Mouse (Mus musculus) heart, adult 8-10 months (tissue): ENCODE results near the gene Ap1s1. TPM values are rescaled to one million over a fixed set of nuclear protein-coding genes. Genes with fewer than 3 reads are reported as not detected.

ENCODE experiments used
- DNase-seq: peaks from one replicate; pipeline ENCODE4 v3.0.0; 2022; ENCODE audit warnings: low spot score
- total RNA-seq, 4 experiments: library from RNA; stranded (reverse); gene quantifications; 2 replicates each; pipeline ENCODE4 v1.2.4; 2022

Gene Ap1s1
- 10 to 100 TPM; 30.2 to 40.5 (median 38.2) TPM for total RNA-seq

- peak; percentile 97 for DNase-seq
Measured at GRCm38 (mm10) chr5:137045402-137046323, at the start of gene Ap1s1. Gene Ap1s1 (minus strand): TSS chr5:137046135.

GRCm38 (mm10) chr5:137095135-137095534 is 49.2 kb upstream of the Ap1s1 start:
- no peak for DNase-seq

- DNase-seq, result peak; percentile 64
Measured at GRCm38 (mm10) chr5:137093720-137094119, 47.8 kb upstream of the Ap1s1 start.

- no peak for DNase-seq
Measured at GRCm38 (mm10) chr5:137091560-137091959, 45.6 kb upstream of the Ap1s1 start.

GRCm38 (mm10) chr5:137090870-137091269 is 44.9 kb upstream of the Ap1s1 start:
- DNase-seq, result no peak

- DNase-seq, result peak; percentile 80
Measured at GRCm38 (mm10) chr5:137087410-137087809, 41.5 kb upstream of the Ap1s1 start.

- DNase-seq, result no peak
Measured at GRCm38 (mm10) chr5:137085731-137086130, 39.8 kb upstream of the Ap1s1 start.

GRCm38 (mm10) chr5:137085021-137085420 is 39.1 kb upstream of the Ap1s1 start:
- DNase-seq, result no peak

GRCm38 (mm10) chr5:137083051-137083450 is 37.1 kb upstream of the Ap1s1 start:
- DNase-seq, result no peak

GRCm38 (mm10) chr5:137079849-137080248 is 33.9 kb upstream of the Ap1s1 start:
- peak; percentile 61 for DNase-seq

- peak; percentile 35 for DNase-seq
Measured at GRCm38 (mm10) chr5:137078616-137079015, 32.7 kb upstream of the Ap1s1 start.

- DNase-seq, result no peak
Measured at GRCm38 (mm10) chr5:137078041-137078440, 32.1 kb upstream of the Ap1s1 start.

- no peak for DNase-seq
Measured at GRCm38 (mm10) chr5:137077187-137077586, 31.3 kb upstream of the Ap1s1 start.

- peak; percentile 77 for DNase-seq
Measured at GRCm38 (mm10) chr5:137076191-137076930, 30.4 kb upstream of the Ap1s1 start.

GRCm38 (mm10) chr5:137075726-137076125 is 29.8 kb upstream of the Ap1s1 start:
- DNase-seq, result no peak

- DNase-seq, result peak; percentile 57
Measured at GRCm38 (mm10) chr5:137074191-137074651, 28.3 kb upstream of the Ap1s1 start.

- no peak for DNase-seq
Measured at GRCm38 (mm10) chr5:137073141-137073540, 27.2 kb upstream of the Ap1s1 start.

- DNase-seq, result peak; percentile 91
Measured at GRCm38 (mm10) chr5:137072079-137072960, 26.4 kb upstream of the Ap1s1 start, which contains the start of gene Serpine1. Gene Serpine1 (minus strand): TSS chr5:137072268.

- DNase-seq, result no peak
Measured at GRCm38 (mm10) chr5:137070881-137071605, 25.1 kb upstream of the Ap1s1 start.

- no peak for DNase-seq
Measured at GRCm38 (mm10) chr5:137068711-137069110, 22.8 kb upstream of the Ap1s1 start.

GRCm38 (mm10) chr5:137065923-137066322 is 20.0 kb upstream of the Ap1s1 start:
- DNase-seq, result no peak
